Comparison of ENCODE assay signal across 8 mouse cellular contexts in the genomic region with DNA sequence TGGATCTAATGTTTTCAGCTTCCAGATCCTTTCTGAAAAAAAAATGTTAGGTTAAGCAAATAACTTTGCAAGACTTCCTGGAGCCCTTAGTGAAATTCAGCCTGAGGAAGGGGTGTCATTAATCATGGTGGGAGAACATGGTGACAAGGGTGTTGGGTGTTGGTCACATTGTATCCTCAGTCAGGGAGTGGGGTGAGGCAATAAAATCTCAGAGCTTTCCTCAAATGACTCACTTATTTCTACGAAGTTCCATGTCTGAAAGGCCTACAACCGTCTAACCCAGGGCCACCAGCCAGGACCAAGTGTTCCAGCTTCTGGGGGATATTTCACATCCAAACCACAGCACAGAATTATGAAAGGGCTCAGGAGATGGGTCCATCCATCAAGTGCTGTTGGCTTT.
"Had no signal": no experiment of that assay in that cellular context is flagged by ENCODE, and none has a peak within 500 bp of the region (broad histone marks: within the 10 kb centered on the region; RNA-seq: fewer than 3 reads in every experiment).

No protein-coding gene starts in this region.

- DNase-seq: liver, postnatal 0 days; lung, adult 2 months; lung, postnatal 14 days; lung, postnatal 36 days; right cerebral cortex, postnatal 14 days; thymus, adult 18-20 months; thymus, postnatal 14 days; thymus, postnatal 36 days had no signal
